Mouse (Mus musculus) thymus, postnatal 25 days (tissue): ENCODE results near the gene Tmem217.
A peak's percentile ranks its signal among the peaks of the same experiment; 100 is the strongest.
"Not testable (repeated sequence)": the region's sequence is repeated elsewhere in the genome, so short reads cannot be mapped to it uniquely, and the experiment has no call there.

Source experiments
- DNase-seq: peaks from one replicate; pipeline ENCODE4 v3.0.0; 2022

Gene Tmem217

DNA sequence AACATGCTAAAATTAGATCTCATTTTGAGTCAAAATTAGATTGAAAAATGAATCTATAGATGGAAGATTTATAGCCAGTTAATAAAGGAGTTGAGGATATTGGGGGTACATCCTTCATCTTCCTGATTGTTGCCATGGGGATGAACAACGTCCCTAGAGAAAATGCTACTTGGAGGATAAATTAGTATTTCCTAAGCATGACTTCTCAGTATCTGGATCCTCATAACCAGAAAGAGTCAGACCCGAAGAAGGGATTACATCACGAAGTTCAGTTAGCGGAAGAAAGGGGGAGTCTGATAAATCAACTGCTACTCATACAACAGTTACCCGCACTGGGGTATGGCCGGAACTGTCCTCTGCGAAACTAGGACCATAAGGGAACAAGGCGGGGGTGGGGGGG is 3.2 kb downstream of the Tmem217 start:
- no peak for DNase-seq

DNA sequence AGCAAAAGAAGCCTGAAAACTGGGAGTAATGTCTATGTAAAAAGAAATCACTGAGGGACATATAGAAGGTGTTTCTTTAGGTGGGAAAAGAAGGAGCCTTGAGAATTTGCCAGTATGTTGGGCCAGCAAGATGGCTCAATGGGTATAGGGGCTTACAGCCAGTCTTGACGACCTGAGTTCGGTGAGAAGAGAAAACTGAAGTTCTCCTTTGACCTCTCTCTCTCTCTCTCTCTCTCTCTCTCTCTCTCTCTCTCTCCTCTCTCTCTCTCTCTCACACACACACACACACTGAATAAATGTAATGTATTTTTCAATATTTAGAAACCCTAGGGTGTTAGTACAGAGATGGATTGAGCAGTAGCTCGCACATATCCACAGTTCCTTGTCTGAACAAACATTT is 3.7 kb downstream of the Tmem217 start:
- no peak for DNase-seq

DNA sequence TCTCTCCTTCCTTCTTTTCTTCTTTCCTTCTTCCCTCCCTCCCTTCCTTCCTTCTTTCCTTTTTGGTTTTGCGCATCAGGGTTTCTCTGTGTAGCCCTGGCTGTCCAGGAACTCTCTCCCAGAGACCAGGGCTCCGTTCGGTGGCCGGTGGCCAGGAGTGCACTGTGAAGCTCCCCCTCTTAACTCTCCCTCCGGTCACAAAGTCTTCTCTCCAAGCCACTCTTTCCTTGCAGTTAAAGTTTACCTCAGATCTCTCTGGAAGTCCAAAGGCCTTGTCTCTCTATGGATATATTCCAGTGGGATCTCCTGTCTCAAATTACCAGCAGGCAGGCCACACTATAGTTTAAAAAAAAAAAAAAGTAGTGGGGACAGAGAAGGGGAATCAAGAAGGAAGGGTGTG is 6.9 kb downstream of the Tmem217 start:
- DNase-seq, result no peak

DNA sequence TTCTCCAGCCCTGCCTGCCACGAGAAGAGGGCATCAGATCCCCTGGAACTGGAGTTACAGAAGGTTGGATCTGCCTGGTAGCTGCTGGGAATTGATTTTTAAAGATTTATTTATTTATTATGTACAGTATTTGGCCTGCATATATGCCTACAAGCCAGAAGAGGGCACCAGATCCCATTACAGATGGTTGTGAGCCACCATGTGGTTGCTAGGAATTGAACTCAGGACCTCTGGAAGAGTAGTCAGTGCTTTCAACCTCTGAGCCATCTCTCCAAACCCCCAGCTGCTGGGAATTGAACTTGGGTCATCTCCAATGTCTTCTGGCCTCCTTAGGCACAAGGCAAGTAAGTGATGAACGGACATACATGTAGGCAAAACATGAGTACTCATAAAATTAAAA is 8.1 kb downstream of the Tmem217 start:
- DNase-seq, result no peak

DNA sequence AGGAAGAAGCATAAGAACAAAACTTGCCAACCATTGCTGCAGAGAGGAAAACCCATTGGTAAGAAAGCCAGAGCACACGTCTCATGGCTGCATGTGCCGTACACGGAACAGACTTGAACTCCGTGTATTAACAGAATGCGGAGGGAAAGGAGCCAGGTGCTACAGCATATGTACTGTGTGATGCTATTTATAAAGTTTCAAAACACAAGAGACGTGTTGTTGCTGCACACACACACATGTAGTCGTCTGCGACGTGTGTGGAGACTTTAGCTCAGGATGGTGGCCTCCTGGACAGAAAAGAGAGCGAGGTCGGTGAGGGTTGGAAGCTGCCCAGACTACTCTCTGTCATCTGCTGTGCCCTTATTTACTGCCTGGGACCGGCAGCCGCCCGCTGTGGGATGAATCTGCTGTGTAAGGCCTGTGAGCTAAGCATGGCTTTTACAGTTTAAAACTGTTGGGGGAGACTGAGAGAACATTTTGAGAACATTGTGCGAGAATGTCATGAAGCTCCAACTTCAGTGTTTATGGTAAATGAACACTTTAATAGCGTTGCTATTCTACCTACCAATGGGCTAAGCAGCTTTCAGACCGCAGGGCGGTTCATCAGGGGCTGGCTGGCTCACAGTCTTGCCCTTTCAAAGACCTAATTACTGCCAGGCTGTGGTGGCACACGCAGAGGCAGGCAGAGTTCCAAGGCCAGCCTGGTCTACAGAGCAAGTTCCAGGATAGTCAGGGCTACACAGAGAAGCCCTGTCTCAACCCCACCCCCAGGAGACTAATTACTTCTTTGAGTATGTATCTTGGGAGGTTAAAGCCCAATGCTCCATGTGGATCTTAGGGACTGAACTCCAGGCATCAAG is 9.1 kb downstream of the Tmem217 start:
- DNase-seq, result no peak

DNA sequence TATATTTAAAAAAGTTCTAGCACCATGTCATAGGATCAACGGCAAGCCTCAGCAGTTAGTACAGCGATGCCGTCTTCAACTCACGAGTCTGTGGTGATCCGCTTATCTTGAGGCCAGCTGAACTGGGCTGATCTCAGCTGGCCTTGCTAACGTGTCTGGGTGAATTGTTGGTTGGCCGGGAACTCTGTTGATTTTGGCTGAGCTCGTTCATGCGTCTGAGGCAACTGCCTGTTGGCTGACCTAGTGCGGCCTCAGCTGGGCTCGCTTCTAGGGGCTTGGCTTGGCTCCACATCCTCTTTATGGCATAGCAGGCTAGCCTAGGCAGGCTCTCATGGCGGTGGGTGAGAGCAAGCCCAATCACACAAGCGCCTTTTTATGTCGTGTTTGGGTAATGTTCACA is 10.8 kb downstream of the Tmem217 start:
- no peak for DNase-seq

DNA sequence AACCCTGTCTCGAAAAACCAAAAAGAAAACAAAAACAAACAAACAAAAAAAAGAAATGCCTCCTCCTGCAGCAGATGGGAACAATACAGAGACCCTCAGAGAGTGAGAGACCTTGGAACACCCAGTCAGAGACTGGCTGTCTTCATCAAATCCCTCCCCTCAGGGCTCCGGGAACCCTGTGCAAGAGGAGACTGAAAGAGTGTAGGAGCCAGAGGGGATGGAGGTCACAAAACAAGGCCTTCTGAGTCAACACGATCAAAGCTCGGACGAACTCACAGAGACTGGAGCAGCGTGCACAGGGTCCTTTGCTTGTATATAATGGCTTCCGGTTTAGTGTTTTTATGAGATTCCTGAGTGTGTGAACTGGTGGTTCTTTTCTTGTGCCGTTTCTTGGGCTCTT is 11.8 kb downstream of the Tmem217 start:
- DNase-seq, result no peak

DNA sequence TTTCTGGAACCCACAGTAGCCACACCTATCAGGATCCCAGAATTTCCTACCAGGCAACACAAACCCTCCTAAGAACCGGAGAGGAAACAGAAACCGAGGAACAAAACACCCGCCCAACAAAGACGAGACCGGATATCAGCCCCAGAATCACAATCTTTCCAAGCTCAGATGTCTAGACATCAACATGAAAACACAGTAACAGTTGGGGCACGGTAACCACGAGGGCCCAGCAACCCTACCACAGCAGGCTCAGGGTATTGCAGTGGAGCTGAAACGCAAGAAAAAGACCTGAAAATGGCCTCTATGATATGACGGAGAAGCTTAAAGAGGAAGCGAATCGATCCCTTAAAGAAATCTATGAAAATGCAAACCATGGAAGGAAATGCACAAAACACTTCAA is 18.3 kb downstream of the Tmem217 start:
- peak; percentile 46 for DNase-seq

DNA sequence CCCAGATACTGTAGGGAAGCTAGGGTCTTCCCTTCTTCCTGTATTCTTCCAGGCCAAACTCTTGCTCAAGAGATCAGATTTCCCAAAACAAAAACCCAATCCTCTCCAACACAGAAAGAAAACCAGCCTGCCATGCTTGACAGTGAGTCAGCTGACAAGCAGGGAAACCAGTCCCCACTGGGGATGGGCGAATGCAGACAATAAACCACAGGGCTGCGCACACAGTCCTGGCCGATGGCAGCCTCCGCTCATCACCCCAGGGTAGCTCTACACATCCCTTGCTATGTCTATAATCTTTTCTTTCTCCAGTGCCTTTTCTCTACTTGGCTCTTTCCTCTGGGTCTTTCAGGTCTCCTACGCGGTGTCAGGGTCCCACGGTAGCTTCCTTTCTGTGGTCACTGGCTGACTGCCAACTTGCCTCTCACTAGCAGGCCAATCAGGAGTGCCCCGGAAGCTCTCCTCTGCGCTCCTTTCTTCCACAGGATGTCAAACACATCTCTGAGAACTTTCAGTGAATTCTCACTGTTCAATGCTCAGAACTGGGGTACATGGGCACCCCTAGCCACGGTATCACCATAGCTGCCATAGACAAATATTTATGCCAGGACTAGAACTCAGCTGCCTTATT is 20.3 kb downstream of the Tmem217 start:
- DNase-seq, result peak; percentile 78

DNA sequence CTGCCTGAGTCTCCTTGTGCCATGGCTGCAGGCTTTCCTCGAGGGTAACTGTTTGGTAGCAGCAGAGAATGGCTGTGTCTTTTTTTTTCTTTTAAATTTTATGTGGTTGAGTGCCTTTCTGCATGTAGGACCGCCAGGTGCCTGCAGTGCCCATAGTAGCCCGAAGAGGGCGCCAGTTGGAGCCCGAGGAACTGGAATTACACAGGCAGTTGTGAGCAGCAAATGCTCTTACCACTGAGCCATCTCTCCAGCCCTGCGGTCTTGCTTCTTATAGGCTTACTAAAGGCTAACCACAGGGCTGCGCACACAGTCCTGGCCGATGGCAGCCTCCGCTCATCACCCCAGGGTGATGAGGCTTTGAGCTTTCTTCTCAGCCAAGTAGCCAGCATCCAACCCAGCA is 20.9 kb downstream of the Tmem217 start:
- DNase-seq, result peak; percentile 40

DNA sequence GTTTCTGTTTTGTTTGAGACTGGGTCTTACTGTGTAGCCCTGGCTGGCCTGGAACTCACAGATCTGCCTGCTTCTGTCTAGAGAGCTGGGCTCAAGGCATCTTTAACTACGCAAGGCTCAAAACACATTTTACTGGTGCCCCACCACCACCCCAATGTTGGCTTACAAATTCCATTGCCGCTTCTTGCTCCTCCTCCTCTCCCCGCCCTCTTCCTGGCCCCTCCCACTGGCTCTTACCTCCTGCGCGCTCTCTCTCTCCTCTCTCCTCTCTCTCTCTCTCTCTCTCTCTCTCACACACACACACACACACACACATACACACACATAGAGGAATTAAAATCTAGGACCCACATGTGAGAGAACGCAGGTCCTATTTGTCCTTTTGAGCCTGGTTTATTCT is 21.7 kb downstream of the Tmem217 start:
- DNase-seq, result no peak

DNA sequence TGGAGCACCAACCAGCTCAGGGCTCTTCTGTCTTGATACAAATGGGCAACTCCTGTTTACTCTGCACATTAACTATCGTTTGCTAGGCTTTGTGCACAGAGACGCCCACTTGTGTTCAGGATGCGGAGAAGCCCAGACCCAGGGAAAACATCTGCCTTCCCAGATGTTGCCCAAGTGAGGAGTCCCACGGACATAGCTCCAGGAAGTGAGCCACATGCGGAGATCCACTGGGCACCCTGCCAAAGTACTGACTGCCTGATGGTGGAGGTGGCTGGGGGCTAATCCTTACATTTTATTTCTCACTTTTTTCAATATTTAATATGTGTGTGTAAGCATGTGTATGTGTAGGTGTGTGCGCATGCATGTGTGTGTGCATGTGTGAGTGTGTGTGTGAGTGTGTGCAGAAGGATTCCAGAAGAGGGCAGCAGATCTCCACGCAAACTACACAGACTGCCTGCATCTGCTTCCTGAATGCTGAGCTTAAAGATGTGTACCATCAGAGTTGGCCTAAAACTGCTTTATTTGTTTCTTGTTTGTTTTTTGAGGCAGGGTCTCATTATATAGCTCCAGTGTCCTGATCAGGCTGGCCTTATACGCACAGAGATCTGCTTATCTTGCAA is 23.5 kb downstream of the Tmem217 start:
- DNase-seq, result peak; percentile 32

DNA sequence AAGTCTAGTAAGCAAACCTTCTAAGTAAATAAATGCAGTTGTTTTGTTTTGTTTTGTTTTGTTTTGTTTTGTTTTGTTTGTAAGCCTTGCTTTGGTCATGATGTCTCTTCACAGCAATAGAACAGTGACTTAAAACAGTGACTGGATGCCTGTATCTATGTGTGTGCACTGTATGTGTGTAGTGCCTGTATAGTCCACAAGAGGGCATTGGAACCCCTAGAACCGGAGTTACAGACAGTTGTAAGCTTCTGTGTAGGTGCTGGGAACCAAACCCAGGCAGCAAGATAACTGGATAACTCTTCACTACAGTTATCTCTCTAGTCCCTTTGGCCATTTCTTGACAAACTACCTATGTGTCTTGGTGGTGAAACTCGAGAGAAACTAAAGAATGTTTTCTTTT is 26.6 kb downstream of the Tmem217 start:
- DNase-seq, result no peak

DNA sequence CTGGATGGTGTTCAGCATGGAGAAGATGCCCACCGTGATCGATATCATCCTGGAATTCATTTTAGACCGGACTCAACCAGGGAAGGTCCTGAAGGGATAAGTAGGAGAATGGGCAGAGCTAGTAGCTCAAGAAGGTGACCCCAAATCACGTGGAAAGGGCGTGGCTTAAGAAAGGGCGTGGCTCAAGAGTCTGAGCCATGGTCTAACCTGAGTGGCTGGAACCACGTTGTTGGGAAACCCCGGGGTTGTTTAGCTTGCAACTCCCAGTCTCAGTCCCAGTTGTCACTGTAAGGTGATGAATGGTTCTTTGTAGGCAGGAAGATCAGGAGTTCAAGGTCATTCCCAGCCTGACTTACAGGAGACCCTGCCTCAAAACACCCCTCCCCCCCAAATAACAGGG is 32.5 kb downstream of the Tmem217 start:
- no peak for DNase-seq

DNA sequence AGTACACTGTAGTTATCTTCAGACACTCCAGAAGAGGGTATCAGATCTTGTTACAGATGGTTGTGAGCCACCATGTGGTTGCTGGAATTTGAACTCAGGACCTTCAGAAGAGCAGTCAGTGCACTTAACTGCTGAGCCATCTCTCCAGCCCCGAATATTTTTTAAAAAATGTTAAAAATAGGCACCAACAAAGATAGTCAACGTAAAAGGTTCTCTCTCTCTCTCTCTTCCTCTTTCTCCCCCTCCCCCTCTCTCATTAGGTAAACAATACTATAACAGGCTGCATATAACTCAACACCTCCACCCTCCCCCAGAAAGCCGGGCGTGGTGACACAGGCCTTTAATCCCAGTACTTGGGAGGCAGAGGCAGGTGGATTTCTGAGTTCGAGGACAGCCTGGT is 33.5 kb downstream of the Tmem217 start:
- DNase-seq, result not testable (repeated sequence)

DNA sequence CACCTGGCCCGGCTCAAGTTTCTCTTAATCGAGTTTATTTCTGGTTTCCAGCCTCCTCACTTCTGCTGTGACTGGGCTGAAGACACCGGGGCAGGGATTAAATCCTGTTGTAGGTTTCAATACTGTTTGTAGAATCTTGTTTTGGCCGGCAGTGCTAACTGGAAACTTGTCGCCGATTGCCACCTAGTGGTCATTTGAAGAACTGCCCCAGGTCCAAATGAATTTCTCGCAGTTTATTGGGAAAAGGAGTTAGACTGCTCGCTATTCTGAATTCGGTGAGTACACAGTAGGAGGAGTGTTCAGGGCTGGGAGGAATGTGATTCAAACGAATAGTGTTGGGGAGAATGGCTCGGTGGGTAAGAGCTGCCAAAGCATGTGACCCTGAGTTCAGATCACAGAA is 37.8 kb downstream of the Tmem217 start:
- DNase-seq, result peak; percentile 79

DNA sequence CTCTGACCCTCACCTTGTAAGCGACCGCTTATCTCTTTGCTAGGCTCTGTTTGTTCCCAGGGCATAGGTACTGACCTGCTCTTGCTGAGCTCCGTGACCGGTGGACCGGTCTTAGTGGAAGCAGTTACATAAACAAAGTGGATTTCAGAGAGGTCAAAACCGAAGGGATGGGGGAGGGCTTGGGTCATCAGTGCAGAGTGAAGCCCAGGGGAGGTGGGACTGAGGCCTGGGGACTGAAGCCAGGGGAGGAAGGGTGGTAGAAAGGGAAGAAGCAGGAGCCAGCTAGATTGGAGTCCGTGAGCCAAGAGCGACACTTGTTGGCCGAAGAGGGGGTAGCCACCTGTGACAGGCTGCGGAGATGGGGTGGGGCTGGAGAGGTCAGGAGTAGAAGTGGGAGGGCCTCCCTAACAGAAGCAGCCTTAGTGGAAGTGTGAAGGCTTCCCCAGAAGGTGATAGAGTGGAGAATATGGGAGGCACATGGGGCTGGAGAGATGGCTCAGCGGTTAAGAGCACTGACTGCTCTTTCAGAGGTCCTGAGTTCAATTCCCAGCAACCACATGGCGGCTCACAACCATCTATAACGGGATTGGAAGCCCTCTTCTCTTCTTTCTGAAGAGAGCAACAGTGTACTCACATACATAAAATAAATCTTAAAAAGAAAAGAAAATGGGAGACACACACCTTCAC is 39.0 kb downstream of the Tmem217 start:
- peak; percentile 76 for DNase-seq

DNA sequence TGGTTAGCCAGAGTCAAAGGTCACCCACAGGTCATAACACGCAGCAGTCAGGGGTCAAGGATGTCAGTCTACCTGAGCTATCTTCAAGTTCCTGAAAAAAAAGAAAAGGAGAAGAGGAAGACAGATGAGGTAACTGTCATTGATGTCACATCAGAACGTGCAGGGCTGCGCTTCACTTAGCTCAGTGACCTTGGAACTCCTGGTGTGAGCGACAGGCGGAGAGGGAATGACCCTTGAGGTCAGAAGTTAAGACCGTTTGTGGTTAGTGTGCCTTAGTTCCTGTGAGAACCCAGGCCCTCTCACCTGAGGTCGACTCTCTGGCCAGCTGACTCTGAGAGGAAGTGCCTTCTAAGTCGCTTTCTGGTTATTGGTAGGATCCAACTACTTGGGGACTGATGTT is 41.5 kb downstream of the Tmem217 start:
- no peak for DNase-seq

DNA sequence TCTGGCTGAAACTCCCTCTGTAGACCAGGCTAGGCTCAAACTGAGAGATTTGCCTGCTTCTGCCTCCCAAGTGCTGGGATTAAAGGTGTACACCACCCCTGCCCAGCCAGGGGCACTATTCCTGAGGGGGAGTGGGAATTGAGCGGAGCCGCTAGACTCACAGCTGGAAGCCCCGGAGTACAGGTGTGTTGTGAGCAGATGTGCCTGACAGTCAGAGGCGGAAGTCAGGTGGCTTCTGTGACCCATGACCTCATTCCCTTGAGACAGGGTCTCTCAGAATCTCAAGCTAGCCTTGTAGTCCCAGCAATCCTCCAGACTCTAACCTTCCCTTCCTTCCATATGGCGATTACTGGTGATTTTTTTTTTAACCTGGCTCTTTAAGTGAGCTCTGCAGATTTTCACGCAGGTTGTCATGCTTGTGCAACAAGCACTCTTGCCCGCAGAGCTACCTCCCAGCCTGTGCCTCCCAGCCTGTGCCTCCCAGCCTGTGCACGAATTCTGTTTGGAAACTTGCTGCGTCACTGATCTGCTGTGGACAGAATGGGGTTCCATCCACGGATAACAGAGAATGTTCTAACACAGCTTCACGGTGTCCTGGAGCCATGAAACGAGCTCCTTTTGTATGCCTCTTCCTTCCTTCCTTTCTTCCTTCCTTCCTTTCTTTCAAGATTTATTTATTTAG is 43.1 kb downstream of the Tmem217 start:
- DNase-seq, result no peak

DNA sequence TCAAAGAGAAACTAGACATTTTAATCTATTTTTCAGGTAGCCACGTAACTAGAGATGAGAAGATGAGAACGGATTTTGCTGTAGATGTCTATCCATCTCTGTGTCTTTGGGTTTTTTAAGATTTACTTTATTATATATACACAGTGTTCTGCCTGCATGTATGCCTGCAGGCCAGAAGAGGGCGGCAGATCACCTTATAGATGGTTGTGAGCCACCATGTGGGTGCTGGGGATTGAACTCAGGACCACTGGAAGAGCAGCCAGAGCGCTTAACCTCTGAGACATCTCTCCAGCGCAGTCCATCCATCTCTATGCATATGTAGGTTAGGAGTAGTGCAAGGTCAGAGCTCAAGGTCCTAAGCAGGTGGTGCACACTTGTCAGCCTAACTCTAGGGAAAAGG is 48.5 kb downstream of the Tmem217 start:
- no peak for DNase-seq

DNA sequence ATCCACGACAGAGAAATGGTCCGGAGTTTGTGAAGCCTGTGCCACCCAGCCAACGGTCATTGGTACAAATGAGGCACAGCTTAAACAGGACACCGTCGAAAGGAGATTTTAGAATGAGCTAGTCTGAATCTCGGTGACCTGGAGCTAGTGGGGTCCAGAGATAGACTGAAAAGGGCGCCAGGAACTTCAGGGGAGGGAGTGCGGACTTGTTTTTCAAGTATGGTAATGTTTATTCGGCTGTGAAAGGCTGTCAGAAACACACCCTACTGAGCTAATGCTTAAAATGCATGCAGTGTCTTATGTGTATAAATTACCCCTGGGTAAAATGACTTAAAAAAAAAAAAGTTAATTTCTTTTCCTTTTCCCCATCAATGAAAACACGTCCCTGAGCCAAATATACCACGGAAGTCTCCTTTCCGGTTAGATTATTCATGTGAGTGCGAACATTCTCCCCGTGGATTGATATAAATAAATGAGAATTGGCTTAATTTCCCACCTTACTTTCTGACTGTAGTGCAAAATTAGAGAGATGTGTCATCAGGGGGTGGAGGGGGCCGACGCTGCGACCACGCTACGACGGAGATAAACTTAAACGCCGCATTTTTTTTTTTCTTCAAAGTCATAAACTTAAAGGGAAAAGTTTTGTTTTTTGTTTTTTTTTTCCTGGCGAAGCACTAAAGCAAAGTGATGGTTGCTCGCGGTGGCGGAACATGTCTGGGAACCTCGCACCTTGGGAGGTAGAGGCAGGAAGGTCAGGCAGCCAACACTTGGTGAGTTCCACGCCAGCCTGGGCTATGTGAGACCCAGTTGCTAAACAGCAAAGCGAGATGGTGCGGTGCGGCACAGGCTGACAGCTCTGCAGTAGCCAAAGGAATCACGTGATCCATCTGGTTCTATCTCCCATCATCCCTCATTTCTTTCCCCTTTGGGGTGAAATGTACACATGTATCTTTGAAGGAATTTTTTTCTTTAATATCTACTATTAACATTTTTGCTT is 49.2 kb downstream of the Tmem217 start:
- DNase-seq, result no peak
